Mouse (Mus musculus) CH12.LX (cell line): ENCODE measurements around the gene Msi2. TPM values are rescaled to one million over a fixed set of nuclear protein-coding genes. Genes with fewer than 3 reads are reported as not detected.

ENCODE experiments used
- DNase-seq: peaks from one replicate; pipeline ENCODE4 v3.0.0-alpha.2; 2013; ENCODE audit errors: extremely low read depth
- H3K27ac ChIP-seq: 2 replicates; pipeline ENCODE4 v1.5.1; 2012; ENCODE audit warnings: low read depth, mild to moderate bottlenecking, control low read depth, moderate library complexity; ENCODE audit not compliant: insufficient read depth
- H3K27me3 ChIP-seq: replicated peaks from 2 replicates; pipeline ENCODE3; 2012; ENCODE audit warnings: inconsistent platforms
- H3K36me3 ChIP-seq, 2 experiments: replicated peaks in 1 of 2; 2 replicates each; pipeline versions ENCODE3 to v1.6.1; 2012; ENCODE audit warnings: inconsistent platforms in 1 of 2, low read length in 1 of 2, mild to moderate bottlenecking in 1 of 2, mixed read lengths in 1 of 2, moderate library complexity in 1 of 2; ENCODE audit not compliant: control insufficient read depth in 1 of 2, insufficient read depth in 1 of 2
- H3K4me1 ChIP-seq, 2 experiments: 2 replicates each; pipeline ENCODE4 v1.6.1; 2012; ENCODE audit warnings: inconsistent platforms in 1 of 2, moderate library complexity in 1 of 2; ENCODE audit not compliant: insufficient read depth in 2 of 2, control insufficient read depth in 1 of 2
- H3K4me2 ChIP-seq: 2 replicates; pipeline ENCODE4 v1.6.1; 2012; ENCODE audit warnings: low read depth, mild to moderate bottlenecking, control low read depth; ENCODE audit not compliant: poor library complexity, insufficient read depth, severe bottlenecking
- H3K4me3 ChIP-seq, 3 experiments: fragments of 150-350 bp in 1 of 3; sonication (generic) in 1 of 3; replicated peaks in 1 of 3; 2 replicates each; pipeline versions ENCODE3 to v1.5.1; 2011 to 2012; ENCODE audit warnings: low read depth in 2 of 3, low read length in 2 of 3, mild to moderate bottlenecking in 2 of 3, moderate library complexity in 2 of 3, control low read depth in 1 of 3, improper control_type of control experiment in 1 of 3, inconsistent platforms in 1 of 3, mixed read lengths in 1 of 3; ENCODE audit not compliant: poor library complexity in 1 of 3
- H3K79me2 ChIP-seq: replicated peaks from 2 replicates; pipeline ENCODE4 v1.6.1; 2012; ENCODE audit warnings: mild to moderate bottlenecking, moderate library complexity; ENCODE audit not compliant: control insufficient read depth, poor library complexity, insufficient read depth, severe bottlenecking; ENCODE audit errors: extremely low read depth
- H3K9ac ChIP-seq: 2 replicates; pipeline ENCODE4 v1.6.1; 2012; ENCODE audit warnings: low read depth, mild to moderate bottlenecking, control low read depth, moderate library complexity; ENCODE audit not compliant: insufficient read depth
- H3K9me3 ChIP-seq: replicated peaks from 2 replicates; pipeline ENCODE3; 2012; ENCODE audit warnings: low read length, inconsistent platforms, mixed read lengths
- CHD1 ChIP-seq: IDR thresholded peaks from 2 replicates; pipeline ENCODE4 v1.6.1; 2012; ENCODE audit warnings: low read depth, low read length, improper control_type of control experiment, inconsistent platforms
- CHD2 ChIP-seq: IDR thresholded peaks from 2 replicates; pipeline ENCODE4 v1.6.1; 2011; ENCODE audit warnings: low read length, improper control_type of control experiment
- CTCF ChIP-seq, 2 experiments: IDR thresholded peaks in 1 of 2; conservative IDR thresholded peaks in 1 of 2; 2 replicates each; pipeline ENCODE4 v1.5.1; 2011 to 2012; ENCODE audit warnings: low read depth in 2 of 2, low read length in 2 of 2, improper control_type of control experiment in 1 of 2, inconsistent platforms in 1 of 2, mild to moderate bottlenecking in 1 of 2, moderate library complexity in 1 of 2
- E2F4 ChIP-seq: IDR thresholded peaks from 2 replicates; pipeline ENCODE4 v1.6.1; 2011; ENCODE audit warnings: low read depth, low read length, improper control_type of control experiment; ENCODE audit not compliant: insufficient replicate concordance
- EP300 ChIP-seq: IDR thresholded peaks from 2 replicates; pipeline ENCODE4 v1.6.1; 2011; ENCODE audit warnings: low read length, improper control_type of control experiment
- ETS1 ChIP-seq: conservative IDR thresholded peaks from 2 replicates; pipeline ENCODE4 v1.6.1; 2012; ENCODE audit warnings: low read depth, mild to moderate bottlenecking, inconsistent platforms, low read length, improper control_type of control experiment, moderate library complexity
- HCFC1 ChIP-seq: IDR thresholded peaks from 2 replicates; pipeline ENCODE4 v1.6.1; 2012; ENCODE audit warnings: low read depth, mild to moderate bottlenecking, inconsistent platforms, low read length, improper control_type of control experiment
- IRF4 ChIP-seq: IDR thresholded peaks from 2 replicates; pipeline ENCODE4 v1.6.1; 2014; ENCODE audit warnings: low read depth, mild to moderate bottlenecking, inconsistent platforms, low read length, improper control_type of control experiment
- JUND ChIP-seq: conservative IDR thresholded peaks from 2 replicates; pipeline ENCODE4 v1.6.1; 2011; ENCODE audit warnings: low read depth, low read length, improper control_type of control experiment
- MAFK ChIP-seq: IDR thresholded peaks from 2 replicates; pipeline ENCODE4 v1.6.1; 2011; ENCODE audit warnings: low read length, improper control_type of control experiment; ENCODE audit not compliant: insufficient replicate concordance
- MXI1 ChIP-seq: IDR thresholded peaks from 2 replicates; pipeline ENCODE4 v1.6.1; 2011; ENCODE audit warnings: mild to moderate bottlenecking, low read depth, low read length, improper control_type of control experiment
- MYC ChIP-seq: IDR thresholded peaks from 2 replicates; pipeline ENCODE4 v1.6.1; 2011; ENCODE audit warnings: low read depth, mild to moderate bottlenecking, improper control_type of control experiment, low read length
- NELFE ChIP-seq: IDR thresholded peaks from 2 replicates; pipeline ENCODE4 v1.6.1; 2011; ENCODE audit warnings: low read depth, low read length, improper control_type of control experiment
- NRF1 ChIP-seq: IDR thresholded peaks from 2 replicates; pipeline ENCODE4 v1.6.1; 2014; ENCODE audit warnings: low read depth, mild to moderate bottlenecking, inconsistent platforms, low read length, improper control_type of control experiment, moderate library complexity
- PAX5 ChIP-seq: IDR thresholded peaks from 2 replicates; pipeline ENCODE4 v1.6.1; 2012; ENCODE audit warnings: low read length, inconsistent platforms, mixed read lengths
- POLR2AphosphoS2 ChIP-seq: IDR thresholded peaks from 2 replicates; pipeline ENCODE4 v1.6.1; 2011; ENCODE audit warnings: low read depth, low read length, improper control_type of control experiment
- RCOR1 ChIP-seq: conservative IDR thresholded peaks from 2 replicates; pipeline ENCODE4 v1.6.1; 2012; ENCODE audit warnings: low read depth, mild to moderate bottlenecking, inconsistent platforms, low read length, improper control_type of control experiment
- SIN3A ChIP-seq: IDR thresholded peaks from 2 replicates; pipeline ENCODE4 v1.6.1; 2012; ENCODE audit warnings: low read length, improper control_type of control experiment, inconsistent platforms
- SMC3 ChIP-seq: IDR thresholded peaks from 2 replicates; pipeline ENCODE4 v1.6.1; 2011; ENCODE audit warnings: low read depth, low read length, improper control_type of control experiment
- TBP ChIP-seq: conservative IDR thresholded peaks from 2 replicates; pipeline ENCODE4 v1.6.1; 2011; ENCODE audit warnings: low read depth, low read length, improper control_type of control experiment
- UBTF ChIP-seq: IDR thresholded peaks from 2 replicates; pipeline ENCODE4 v1.6.1; 2012; ENCODE audit warnings: low read depth, mild to moderate bottlenecking, inconsistent platforms, low read length, improper control_type of control experiment, moderate library complexity
- ZC3H11A ChIP-seq: IDR thresholded peaks from 2 replicates; pipeline ENCODE4 v1.6.1; 2012; ENCODE audit warnings: low read depth, mild to moderate bottlenecking, inconsistent platforms, low read length, improper control_type of control experiment
- ZKSCAN1 ChIP-seq: IDR thresholded peaks from 2 replicates; pipeline ENCODE4 v1.6.1; 2012; ENCODE audit warnings: low read depth, inconsistent platforms, low read length, improper control_type of control experiment, borderline replicate concordance
- ZNF384 ChIP-seq: IDR thresholded peaks from 2 replicates; pipeline ENCODE4 v1.6.1; 2012; ENCODE audit warnings: low read depth, low read length, improper control_type of control experiment, inconsistent platforms
- dilution Hi-C: fragments of 300-500 bp; cut with MboI; formaldehyde crosslinking; loops from 2 replicates; pipeline ENCODE4 v1.14.3; 2020; ENCODE audit warnings: low sequenced_read_pairs; ENCODE audit not compliant: extremely low pct_unique_long_range_greater_than_20kb, extremely low pct_ligation_motif_present
- in situ Hi-C: fragments of 300-500 bp; cut with MboI; formaldehyde crosslinking; loops from 3 replicates; pipeline ENCODE4 v1.14.3; 2019; ENCODE audit warnings: low sequenced_read_pairs, low pct_ligation_motif_present, low pct_unique_long_range_greater_than_20kb, mixed read lengths
- polyA plus RNA-seq: library from polyadenylated mRNA; unstranded; fragments of >175 nt; gene quantifications from 2 replicates; pipeline ENCODE4 v1.2.1, GENCODE M21; 2012; ENCODE audit warnings: low read depth; ENCODE audit not compliant: insufficient read length
- total RNA-seq, 2 experiments: library from RNA; depleted of rRNA; stranded (reverse); fragments of 300-350 nt in 1 of 2; fragments of >200 nt in 1 of 2; gene quantifications; 2 replicates each; pipeline ENCODE4 v1.2.3; 2012 to 2014

Msi2 gene
- total and polyA plus RNA-seq, 3 experiments: 40.3 to 73.1 (median 52.6) TPM

GRCm38 (mm10) chr11:88457241-88457738, 261.0 kb downstream of the Msi2 start:
- Histone ChIP-seq H3K27ac (no peak overlapping the region), H3K79me2 (no peaks in the 10 kb centered on the region), H3K4me2 (no peak overlapping the region), H3K4me3 (no peak overlapping the region), H3K4me1 (peaks cover 0 to 15% of the 10 kb centered on the region in 2 experiments; a peak in 1 of 4 replicates), H3K9ac (no peak overlapping the region), H3K9me3 (no peaks in the 10 kb centered on the region), H3K36me3 (peaks cover 6 to 77% of the 10 kb centered on the region in 2 experiments), H3K27me3 (no peaks in the 10 kb centered on the region)
- no peak for TF ChIP-seq ZKSCAN1
- TF ChIP-seq HCFC1: no peak
- no peak for TF ChIP-seq SIN3A
- TF ChIP-seq IRF4: no peak
- TF ChIP-seq JUND: no peak
- no peak for TF ChIP-seq SMC3
- TF ChIP-seq NRF1: no peak
- no peak for TF ChIP-seq TBP
- no peak for TF ChIP-seq MAFK
- no peak for TF ChIP-seq PAX5
- TF ChIP-seq MYC: no peak
- TF ChIP-seq RCOR1: no peak
- no peak for TF ChIP-seq EP300
- no peak for TF ChIP-seq MXI1
- TF ChIP-seq CHD1: no peak
- TF ChIP-seq ETS1: no peak
- TF ChIP-seq E2F4: no peak
- no peak for TF ChIP-seq ZC3H11A
- no peak for TF ChIP-seq POLR2AphosphoS2
- TF ChIP-seq ZNF384: no peak
- no peak for DNase-seq
- in situ Hi-C loops (no loop called here), dilution Hi-C loops (no loop called here)

GRCm38 (mm10) chr11:88454867-88455806, 263.2 kb downstream of the Msi2 start:
- H3K79me2 ChIP-seq: no peaks in the 10 kb centered on the region
- no peak for DNase-seq
- dilution Hi-C loops: no loop called here
- no peak overlapping the region for H3K9ac ChIP-seq
- no peak overlapping the region for H3K4me3 ChIP-seq
- peaks cover 14 to 83% of the 10 kb centered on the region in 2 experiments for H3K36me3 ChIP-seq
- in situ Hi-C loops: no loop called here
- no peak overlapping the region for H3K27ac ChIP-seq
- H3K4me2 ChIP-seq: no peak overlapping the region
- TF ChIP-seq CHD2: no peak
- no peak for TF ChIP-seq ZKSCAN1
- no peak for TF ChIP-seq NELFE
- TF ChIP-seq CTCF (conservative IDR thresholded peaks at IDR 0.05 in 1 of 2, IDR thresholded peaks at IDR 0.05 in 1 of 2; ENCODE audit: low read depth in 2 of 2, low read length in 2 of 2): no peak
- no peak for TF ChIP-seq POLR2AphosphoS2
- no peak for TF ChIP-seq NRF1
- no peak for TF ChIP-seq SIN3A
- no peak for TF ChIP-seq UBTF
- TF ChIP-seq HCFC1: no peak
- peaks cover 0 to 28% of the 10 kb centered on the region in 2 experiments; a peak in 3 of 4 replicates for H3K4me1 ChIP-seq
- no peaks in the 10 kb centered on the region for H3K27me3 ChIP-seq
- H3K9me3 ChIP-seq: no peaks in the 10 kb centered on the region
